Mouse (Mus musculus) heart, adult 2 months (tissue): ENCODE results near the gene Tjap1.

Experiments
- CTCF ChIP-seq: fragments of 200-600 bp; IDR thresholded peaks from 2 replicates; pipeline ENCODE4 v1.8.1; 2022; ENCODE audit warnings: antibody characterized with exemption, mild to moderate bottlenecking, moderate library complexity
- EP300 ChIP-seq: fragments of 200-500 bp; IDR thresholded peaks from 2 replicates; pipeline ENCODE4 v1.6.1; 2011; ENCODE audit warnings: low read depth, low read length, control low read depth; ENCODE audit not compliant: insufficient read depth
- POLR2A ChIP-seq: fragments of 200-500 bp; IDR thresholded peaks from 2 replicates; pipeline ENCODE4 v1.6.1; 2011; ENCODE audit warnings: mild to moderate bottlenecking, low read depth, low read length, control low read depth; ENCODE audit not compliant: insufficient read depth

- TF ChIP-seq CTCF = peak; percentile 65
- TF ChIP-seq POLR2A = peak; percentile 15; the same call in 1 of the 2 replicates
- no peak for TF ChIP-seq EP300
These were observed 30.0 kb downstream of the Tjap1 start for GRCm38 (mm10) chr17:46252571-46253451.
